Mouse (Mus musculus) left cerebral cortex, postnatal 10 days (tissue): ENCODE results near the gene Mtcl1. TPM values are rescaled to one million over a fixed set of nuclear protein-coding genes. Genes with fewer than 3 reads are reported as not detected.

Experiments
- DNase-seq, 2 experiments: peaks; one replicate each; pipeline ENCODE4 v3.0.0; 2021 to 2022; ENCODE audit warnings: low spot score in 2 of 2, mixed read lengths in 1 of 2; ENCODE audit errors: extremely low spot score in 1 of 2
- intact Hi-C: fragments of 180-260 bp; cut with DNase I; formaldehyde crosslinking; loops from one replicate; pipeline ENCODE4 v1.15.1; 2025
- total RNA-seq, 2 experiments: library from RNA; stranded (reverse); gene quantifications; 2 replicates each; pipeline ENCODE4 v1.2.3; 2021

Mtcl1 gene
- total RNA-seq, 2 experiments from 2014 or later, result 65.9 to 67.3 TPM

- DNase-seq, result peak in 1 of 2 experiments; percentile 37
- intact Hi-C loops, result no loop called here
Measured at GRCm38 (mm10) chr17:66314566-66315285, 134.8 kb downstream of the Mtcl1 start.

GRCm38 (mm10) chr17:66301906-66302305 is 147.6 kb downstream of the Mtcl1 start:
- intact Hi-C loops, result no loop called here

GRCm38 (mm10) chr17:66301267-66301666 is 148.3 kb downstream of the Mtcl1 start:
- intact Hi-C loops, result no loop called here
- peak in 1 of 2 experiments; percentile 51 for DNase-seq

More at GRCm38 (mm10) chr17:66301906-66302305, 147.6 kb downstream of the Mtcl1 start:
- no peak for DNase-seq

- DNase-seq, result no peak
- intact Hi-C loops, result no loop called here
Measured at GRCm38 (mm10) chr17:66297721-66298120, 151.8 kb downstream of the Mtcl1 start.

GRCm38 (mm10) chr17:66293581-66293980 is 156.0 kb downstream of the Mtcl1 start:
- intact Hi-C loops, result no loop called here
- DNase-seq, result no peak

- intact Hi-C loops, result no loop called here
- DNase-seq, result no peak
Measured at GRCm38 (mm10) chr17:66289894-66290293, 159.7 kb downstream of the Mtcl1 start.

Other genes starting within 250 kb of the Mtcl1 start
- 100 to 1,000 TPM; 155 to 162 TPM for gene Rab12, start 70.0 kb upstream of the Mtcl1 start, total RNA-seq
- gene Themis3, start 144.9 kb upstream of the Mtcl1 start, total RNA-seq, result under 1 TPM in 1 of 2 experiments, not detected in 1; 0.17 TPM